Mouse (Mus musculus) embryonic facial prominence, embryonic 10.5 days (tissue): Measurements from ENCODE around the gene Ston1. TPM values are rescaled to one million over a fixed set of nuclear protein-coding genes. Genes with fewer than 3 reads are reported as not detected.
A peak's percentile ranks its signal among the peaks of the same experiment; 100 is the strongest.

Source experiments
- DNase-seq: peaks from one replicate; pipeline ENCODE4 v3.0.0-alpha.2; 2017; ENCODE audit warnings: low spot score
- H3K27ac ChIP-seq: fragments of 300-500 bp; sonication (generic); replicated peaks from 2 replicates; pipeline ENCODE4 v1.5.1; 2016; ENCODE audit warnings: mild to moderate bottlenecking
- H3K27me3 ChIP-seq: fragments of 300-500 bp; sonication (generic); replicated peaks from 2 replicates; pipeline ENCODE4 v1.6.1; 2016; ENCODE audit warnings: low read depth, mild to moderate bottlenecking; ENCODE audit not compliant: poor library complexity, severe bottlenecking
- H3K36me3 ChIP-seq: fragments of 300-500 bp; sonication (generic); replicated peaks from 2 replicates; pipeline ENCODE4 v1.6.1; 2016; ENCODE audit warnings: mild to moderate bottlenecking, moderate library complexity
- H3K4me1 ChIP-seq: fragments of 300-500 bp; sonication (generic); 2 replicates; pipeline ENCODE4 v1.6.1; 2016
- H3K4me3 ChIP-seq: fragments of 300-500 bp; sonication (generic); 2 replicates; pipeline ENCODE4 v1.5.1; 2016; ENCODE audit warnings: mild to moderate bottlenecking, moderate library complexity
- H3K9me3 ChIP-seq: fragments of 300-500 bp; sonication (generic); 2 replicates; pipeline ENCODE4 v1.6.1; 2016; ENCODE audit warnings: mild to moderate bottlenecking
- WGBS: fragments of 180-500 bp; shearing (Covaris S2); methylation state at CpG from one replicate; pipeline ENCODE4 v1.1.7; 2016; 5-methylcytosine and 5-hydroxymethylcytosine counted together
- polyA plus RNA-seq: library from polyadenylated mRNA; unstranded; fragments of >200 nt; fragmentation: Nextera tagmentation; extraction: Ambion mirVana; gene quantifications from 2 replicates; pipeline ENCODE4 v1.2.1, GENCODE M21; 2016

The Ston1 gene
- polyA plus RNA-seq, 1 experiment from 2014 or later = 2.3 TPM

DNA sequence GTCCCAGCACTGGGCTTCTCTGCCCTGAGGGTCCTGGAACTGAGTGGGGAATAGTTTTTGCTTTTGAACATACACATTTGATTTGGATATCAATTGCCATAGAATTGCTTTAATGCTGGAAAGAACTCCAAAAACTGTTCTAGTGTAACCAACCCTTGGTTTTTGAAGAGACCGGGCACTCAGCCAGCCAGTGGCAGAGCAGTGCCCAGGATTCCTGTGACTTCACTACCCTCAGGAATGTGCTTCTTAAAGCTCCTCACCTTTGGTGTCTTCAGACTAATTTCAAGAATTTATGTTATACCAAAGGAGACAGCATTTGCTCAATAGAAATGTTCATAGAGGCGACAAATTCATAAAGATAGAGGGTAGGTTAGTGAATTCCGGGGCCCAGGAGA is 33.1 kb downstream of the Ston1 start:
- H3K4me1 ChIP-seq = peaks cover 56% of the 10 kb centered on the region
- 83% methylated on average over 3 of the region's 3 CpGs for WGBS
- DNase-seq = no peak

DNA sequence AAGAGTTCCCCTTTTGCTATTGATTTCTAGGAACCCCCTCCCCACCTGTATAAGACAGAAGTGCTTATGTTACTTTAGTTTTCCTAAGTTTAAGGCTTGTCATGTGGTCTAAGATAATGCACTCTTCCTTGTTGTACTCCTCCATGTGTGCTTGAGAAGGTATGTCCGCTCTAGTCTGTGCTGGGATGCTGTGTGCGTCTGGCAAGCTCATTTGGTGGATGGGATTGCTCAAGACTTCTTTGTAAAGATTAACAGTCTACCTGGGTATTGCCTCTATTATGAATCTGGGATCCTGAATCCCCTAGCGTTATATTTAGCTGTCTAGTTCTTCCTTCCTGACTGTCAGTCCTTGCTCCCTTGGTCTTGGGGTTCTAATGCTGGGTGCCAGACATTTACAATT is 35.1 kb downstream of the Ston1 start:
- DNase-seq = no peak
- 95% methylated on average over 3 of the region's 3 CpGs for WGBS
- no peaks in the 10 kb centered on the region for H3K9me3 ChIP-seq
- H3K36me3 ChIP-seq = peaks cover 13% of the 10 kb centered on the region
- H3K27me3 ChIP-seq = no peaks in the 10 kb centered on the region
- peaks cover 48% of the 10 kb centered on the region for H3K4me1 ChIP-seq
- no peak overlapping the region for H3K4me3 ChIP-seq
- H3K27ac ChIP-seq = no peak overlapping the region

More for the DNA sequence above, 33.1 kb downstream of the Ston1 start:
- Histone ChIP-seq H3K27ac (peak overlapping the region; percentile 81), H3K9me3 (no peaks in the 10 kb centered on the region), H3K27me3 (no peaks in the 10 kb centered on the region), H3K4me3 (no peak overlapping the region), H3K36me3 (peaks cover 5% of the 10 kb centered on the region)

DNA sequence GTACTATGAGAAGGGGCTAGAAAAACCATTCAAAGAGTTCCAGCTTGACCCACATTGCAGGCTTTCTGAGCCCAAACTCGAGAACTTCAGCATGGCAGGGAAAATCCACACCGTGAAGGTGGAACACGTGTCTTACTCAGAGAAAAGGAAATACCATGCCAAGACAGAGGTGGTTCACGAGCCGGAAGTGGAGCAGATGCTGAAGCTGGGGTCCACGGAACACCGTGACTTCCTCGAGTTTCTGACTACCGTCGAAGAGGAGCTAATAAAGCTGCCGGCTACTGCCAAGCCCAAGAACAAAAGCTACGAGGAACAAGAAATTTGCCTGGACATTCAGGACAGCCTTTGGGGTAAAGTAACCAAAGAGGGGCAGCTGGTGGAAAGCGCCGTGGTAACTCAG is 38.6 kb downstream of the Ston1 start:
- Histone ChIP-seq H3K27ac (no peak overlapping the region), H3K4me1 (peaks cover 22% of the 10 kb centered on the region), H3K4me3 (no peak overlapping the region), H3K27me3 (no peaks in the 10 kb centered on the region), H3K36me3 (peaks cover 13% of the 10 kb centered on the region), H3K9me3 (no peaks in the 10 kb centered on the region)
- DNase-seq = no peak
- 83% methylated on average over 14 of the region's 14 CpGs for WGBS

DNA sequence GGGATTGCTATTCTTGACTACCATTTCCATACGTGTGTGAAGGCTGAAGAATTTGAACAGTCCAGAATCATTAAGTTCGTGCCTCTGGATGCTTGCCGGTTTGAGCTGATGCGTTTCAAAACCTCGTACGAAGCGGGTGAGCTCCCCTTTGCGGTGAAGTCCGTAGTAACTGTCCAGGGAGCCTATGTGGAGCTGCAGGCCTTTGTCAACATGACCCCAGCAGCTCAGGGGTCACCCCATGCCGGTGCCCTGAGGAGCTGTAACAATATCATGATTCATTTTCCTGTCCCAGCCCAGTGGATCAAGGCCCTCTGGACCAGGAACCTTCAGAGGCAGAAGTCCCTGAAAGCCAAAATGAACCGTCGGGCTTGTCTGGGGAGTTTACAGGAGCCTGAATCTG is 39.1 kb downstream of the Ston1 start:
- no peaks in the 10 kb centered on the region for H3K27me3 ChIP-seq
- H3K4me3 ChIP-seq = no peak overlapping the region
- peak; percentile 37 for DNase-seq
- no peak overlapping the region for H3K27ac ChIP-seq
- H3K9me3 ChIP-seq = no peaks in the 10 kb centered on the region
- peaks cover 13% of the 10 kb centered on the region for H3K36me3 ChIP-seq
- WGBS = 30% methylated on average over 12 of the region's 12 CpGs
- peaks cover 18% of the 10 kb centered on the region for H3K4me1 ChIP-seq

DNA sequence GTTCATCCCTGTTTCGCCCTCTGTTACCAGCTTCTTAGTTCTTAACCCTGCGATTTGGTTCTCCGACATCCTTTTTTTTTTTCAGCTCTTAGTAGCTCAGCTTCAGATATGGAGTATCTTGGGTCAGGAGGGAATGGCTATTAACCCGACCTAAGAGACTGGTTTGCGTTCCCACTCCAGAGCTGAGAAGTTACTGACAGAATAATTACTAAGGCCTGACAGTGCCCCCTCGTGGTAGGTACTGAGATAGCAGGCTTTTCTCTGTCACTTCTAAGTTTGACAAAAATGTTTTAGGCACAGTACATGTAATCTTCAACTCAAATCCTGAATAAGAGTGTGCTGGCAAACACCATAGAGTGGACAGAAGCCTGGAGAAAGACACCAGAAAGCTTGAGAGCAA is 43.5 kb downstream of the Ston1 start:
- Histone ChIP-seq H3K4me1 (peaks cover 10% of the 10 kb centered on the region), H3K9me3 (no peaks in the 10 kb centered on the region), H3K36me3 (peaks cover 11% of the 10 kb centered on the region), H3K27ac (no peak overlapping the region), H3K27me3 (no peaks in the 10 kb centered on the region), H3K4me3 (no peak overlapping the region)
- WGBS = 29% methylated on average over 6 of the region's 6 CpGs
- peak; percentile 76 for DNase-seq

DNA sequence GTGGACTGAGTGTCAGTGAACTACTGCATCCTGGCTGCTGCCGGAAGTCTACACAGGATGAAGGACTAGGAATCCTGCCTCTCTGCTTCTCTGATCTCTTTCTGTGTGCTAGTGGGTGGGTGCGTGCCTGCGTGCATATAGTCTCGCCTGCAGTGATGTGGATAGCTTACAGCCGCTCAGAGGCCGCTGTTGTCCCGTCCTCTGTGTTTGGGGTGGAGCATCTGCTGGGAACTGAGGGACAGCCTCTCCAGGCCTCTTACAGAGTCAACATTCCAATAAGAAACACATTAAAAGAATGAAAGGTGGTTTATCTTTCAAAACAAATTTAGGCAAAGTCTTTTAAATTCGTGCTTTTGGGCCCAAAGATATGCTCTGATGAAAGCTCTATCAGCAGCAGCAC is 44.4 kb downstream of the Ston1 start:
- Histone ChIP-seq H3K4me1 (peaks cover 2% of the 10 kb centered on the region), H3K27ac (no peak overlapping the region), H3K36me3 (peaks cover 15% of the 10 kb centered on the region), H3K4me3 (no peak overlapping the region), H3K9me3 (no peaks in the 10 kb centered on the region), H3K27me3 (no peaks in the 10 kb centered on the region)
- DNase-seq = no peak
- 90% methylated on average over 8 of the region's 8 CpGs for WGBS

DNA sequence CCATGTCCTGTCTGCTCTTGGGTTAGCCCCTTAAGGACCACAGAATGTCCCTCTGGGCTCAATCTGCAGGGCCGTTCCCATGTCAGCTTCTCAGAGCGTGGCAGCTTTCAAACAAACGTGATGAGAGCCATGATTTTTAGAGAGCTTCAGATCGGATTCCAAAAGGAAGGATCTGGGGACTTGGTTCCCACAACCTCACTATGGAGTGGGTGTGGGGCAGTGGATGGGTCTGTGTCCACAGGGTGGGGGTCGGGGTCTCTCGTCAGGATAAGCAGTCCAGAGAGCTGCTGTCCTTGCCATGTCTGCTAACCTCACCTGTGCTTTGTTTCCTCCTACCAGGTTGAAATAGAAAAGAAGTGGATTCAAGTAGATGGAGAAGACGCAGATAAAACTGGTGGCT is 47.4 kb downstream of the Ston1 start:
- Histone ChIP-seq H3K36me3 (peaks cover 26% of the 10 kb centered on the region), H3K4me1 (no peaks in the 10 kb centered on the region), H3K9me3 (no peaks in the 10 kb centered on the region), H3K27me3 (no peaks in the 10 kb centered on the region), H3K27ac (no peak overlapping the region), H3K4me3 (no peak overlapping the region)
- 88% methylated on average over 7 of the region's 7 CpGs for WGBS
- no peak for DNase-seq

DNA sequence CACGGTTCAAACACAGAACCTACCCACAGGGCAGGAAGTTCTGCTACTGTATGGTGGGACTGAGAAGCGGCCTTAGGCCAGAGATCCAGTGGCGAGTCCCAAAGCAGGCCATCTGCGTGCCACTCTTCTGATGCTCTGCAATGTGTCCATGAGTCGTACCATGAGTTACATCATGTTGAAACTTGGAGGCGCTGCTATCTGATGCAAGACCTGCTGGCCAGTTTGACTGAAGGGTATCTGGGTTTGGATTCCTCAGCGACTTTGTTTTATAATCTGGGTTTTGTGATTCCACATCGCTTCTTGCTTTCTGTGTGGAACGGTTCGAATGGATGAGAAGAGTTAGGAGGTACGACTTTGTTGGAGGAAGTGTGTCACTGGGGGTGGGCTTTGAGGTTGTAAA is 47.8 kb downstream of the Ston1 start:
- DNase-seq = no peak
- Histone ChIP-seq H3K9me3 (no peaks in the 10 kb centered on the region), H3K4me1 (no peaks in the 10 kb centered on the region), H3K27ac (no peak overlapping the region), H3K27me3 (no peaks in the 10 kb centered on the region), H3K4me3 (no peak overlapping the region), H3K36me3 (peaks cover 26% of the 10 kb centered on the region)
- 89% methylated on average over 11 of the region's 11 CpGs for WGBS

DNA sequence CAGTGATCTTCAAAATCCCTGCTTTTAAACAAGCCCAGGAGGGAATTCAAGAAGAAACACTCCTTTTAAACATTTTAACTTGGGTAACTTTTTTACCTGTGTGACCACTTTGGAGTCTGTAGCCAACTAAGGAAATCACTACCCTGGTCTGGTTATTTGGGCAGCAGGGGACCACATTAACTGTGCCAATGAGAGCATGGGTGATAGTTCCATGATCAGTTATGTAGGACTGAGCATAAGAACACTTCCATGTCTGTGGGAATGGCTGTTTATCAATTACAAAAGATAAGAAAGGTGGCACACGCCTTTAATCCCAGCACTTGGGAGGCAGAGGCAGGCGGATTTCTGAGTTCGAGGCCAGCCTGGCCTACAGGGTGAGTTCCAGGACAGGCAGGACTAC is 49.7 kb downstream of the Ston1 start:
- Histone ChIP-seq H3K4me1 (no peaks in the 10 kb centered on the region), H3K4me3 (no peak overlapping the region), H3K27ac (no peak overlapping the region), H3K36me3 (peaks cover 26% of the 10 kb centered on the region), H3K27me3 (no peaks in the 10 kb centered on the region), H3K9me3 (no peaks in the 10 kb centered on the region)
- 87% methylated on average over 3 of the region's 3 CpGs for WGBS
- DNase-seq = no peak

DNA sequence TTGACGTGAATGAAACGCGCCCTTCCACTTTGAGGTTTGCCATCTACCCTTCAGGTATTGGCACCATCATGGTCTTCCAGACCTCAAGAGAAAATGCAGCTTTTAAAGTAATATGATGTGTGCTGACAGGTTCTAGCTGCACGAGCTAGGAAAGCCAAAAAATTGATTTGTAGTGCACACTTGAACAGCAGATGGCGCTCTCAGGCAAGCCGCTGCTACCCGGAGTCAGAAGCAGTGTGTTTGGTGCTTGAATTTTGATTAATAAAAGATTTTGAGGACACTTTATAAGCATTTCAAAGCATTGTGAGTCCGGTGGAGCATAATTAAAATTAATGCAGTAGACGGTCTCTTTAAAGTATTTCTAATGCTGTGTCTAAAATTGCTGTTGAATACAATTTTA is 54.5 kb downstream of the Ston1 start:
- H3K27me3 ChIP-seq = no peaks in the 10 kb centered on the region
- DNase-seq = peak; percentile 69
- H3K4me1 ChIP-seq = no peaks in the 10 kb centered on the region
- H3K36me3 ChIP-seq = peaks cover 11% of the 10 kb centered on the region
- H3K9me3 ChIP-seq = no peaks in the 10 kb centered on the region
- no peak overlapping the region for H3K27ac ChIP-seq
- WGBS = 10% methylated on average over 9 of the region's 9 CpGs
- no peak overlapping the region for H3K4me3 ChIP-seq

DNA sequence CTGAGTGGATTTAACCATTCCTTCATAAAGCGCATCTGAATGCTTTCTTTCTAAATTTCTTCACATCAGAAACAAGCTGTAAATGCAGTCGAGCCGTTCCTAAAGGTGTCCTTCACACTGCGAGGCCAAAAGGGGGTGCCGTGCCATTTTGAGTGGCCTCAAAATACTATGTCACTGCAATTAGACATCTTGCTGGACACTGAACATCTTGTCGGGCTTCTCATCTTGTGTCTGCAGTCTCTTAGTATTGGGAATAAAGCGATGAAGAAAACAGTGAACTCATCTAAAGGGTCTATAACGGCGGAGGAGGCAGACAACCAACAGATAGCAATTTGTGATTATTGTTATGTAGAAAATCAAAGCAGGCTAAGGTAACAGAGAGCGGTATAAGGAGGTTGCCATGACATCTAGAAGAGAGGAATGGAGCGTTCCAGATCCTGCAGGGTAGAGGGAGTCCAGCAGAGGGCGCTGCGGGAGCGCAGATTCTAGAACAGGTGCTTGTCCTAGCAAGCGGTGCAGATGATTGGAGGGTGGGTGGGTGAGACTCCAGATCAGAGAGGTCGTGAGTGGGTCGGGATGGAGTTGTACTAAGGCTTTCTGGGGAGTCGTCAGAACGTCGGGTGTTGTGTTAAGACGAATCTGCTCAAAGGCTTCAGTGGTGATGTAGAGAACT is 55.4 kb downstream of the Ston1 start:
- WGBS = 22% methylated on average over 21 of the region's 21 CpGs
- Histone ChIP-seq H3K36me3 (peaks cover 11% of the 10 kb centered on the region), H3K27ac (no peak overlapping the region), H3K27me3 (no peaks in the 10 kb centered on the region), H3K4me1 (no peaks in the 10 kb centered on the region), H3K9me3 (no peaks in the 10 kb centered on the region), H3K4me3 (no peak overlapping the region)
- peak; percentile 86 for DNase-seq

DNA sequence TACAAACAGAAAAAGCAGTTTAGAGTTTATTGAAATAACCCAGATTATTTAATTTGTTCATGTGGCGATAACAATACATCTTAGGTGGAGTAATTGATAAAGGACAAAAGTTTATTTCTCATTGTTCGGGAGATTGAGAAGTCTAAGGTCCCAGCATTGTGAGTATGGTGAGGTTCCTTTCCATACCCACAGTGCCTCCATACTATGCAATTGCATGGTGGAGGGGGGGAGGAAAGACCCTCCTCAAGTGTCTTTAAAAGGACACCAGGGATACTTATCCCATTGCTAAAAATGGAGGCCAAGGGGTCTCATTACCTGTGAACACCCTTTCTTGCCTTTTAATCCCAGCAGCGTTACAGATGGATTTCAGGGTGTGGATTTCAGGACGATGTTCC is 55.9 kb downstream of the Ston1 start:
- H3K4me1 ChIP-seq = no peaks in the 10 kb centered on the region
- H3K4me3 ChIP-seq = no peak overlapping the region
- H3K9me3 ChIP-seq = no peaks in the 10 kb centered on the region
- 85% methylated on average over 4 of the region's 4 CpGs for WGBS
- DNase-seq = no peak
- no peak overlapping the region for H3K27ac ChIP-seq
- H3K27me3 ChIP-seq = no peaks in the 10 kb centered on the region
- peaks cover 7% of the 10 kb centered on the region for H3K36me3 ChIP-seq

DNA sequence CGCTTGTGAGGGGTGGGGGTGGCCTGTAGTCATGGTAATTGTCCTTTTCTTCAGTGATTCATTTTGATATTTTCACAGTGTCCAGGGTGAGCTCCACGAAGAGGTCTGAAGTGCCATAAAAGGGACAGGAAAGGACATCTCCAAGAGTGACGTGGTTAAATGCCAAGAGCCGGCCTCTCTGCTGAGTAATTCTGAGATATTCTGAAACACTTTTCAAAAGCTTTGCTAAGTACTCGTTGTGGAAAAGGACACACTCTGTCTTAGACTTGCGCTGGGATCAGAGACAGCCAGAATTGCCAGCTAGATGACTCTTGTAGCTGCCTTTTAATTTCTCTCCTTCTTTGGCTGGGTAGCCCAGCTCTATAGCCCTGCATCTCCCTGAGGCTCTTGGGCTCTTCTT is 61.0 kb downstream of the Ston1 start:
- Histone ChIP-seq H3K36me3 (no peaks in the 10 kb centered on the region), H3K4me3 (no peak overlapping the region), H3K4me1 (no peaks in the 10 kb centered on the region), H3K27me3 (no peaks in the 10 kb centered on the region), H3K9me3 (no peaks in the 10 kb centered on the region), H3K27ac (no peak overlapping the region)
- 78% methylated on average over 6 of the region's 6 CpGs for WGBS
- DNase-seq = no peak
